Mouse (Mus musculus) liver, embryonic 14.5 days (tissue): ENCODE results near the gene Atg13. TPM values are rescaled to one million over a fixed set of nuclear protein-coding genes. Genes with fewer than 3 reads are reported as not detected.

Experiments
- ATAC-seq: fragments of 200-750 bp; cut with Nextera tagmentation; 2 replicates; pipeline ENCODE4 v1.8.0; 2017; ENCODE audit warnings: moderate number of reproducible peaks, mild to moderate bottlenecking, moderate library complexity; ENCODE audit not compliant: insufficient read depth
- DNase-seq, 3 experiments: peaks; one replicate each; pipeline ENCODE4 v3.0.0-alpha.2; 2012 to 2013; ENCODE audit warnings: low read depth in 3 of 3, low spot score in 3 of 3
- H3K27ac ChIP-seq: fragments of 300-500 bp; sonication (generic); 2 replicates; pipeline ENCODE4 v1.5.1; 2014; ENCODE audit warnings: moderate library complexity, mild to moderate bottlenecking, control low read depth, inconsistent platforms
- H3K27me3 ChIP-seq: fragments of 300-500 bp; sonication (generic); 2 replicates; pipeline ENCODE4 v1.6.1; 2014; ENCODE audit warnings: mild to moderate bottlenecking, low read length, moderate library complexity; ENCODE audit not compliant: control insufficient read depth, insufficient read depth
- H3K36me3 ChIP-seq: fragments of 300-500 bp; sonication (generic); replicated peaks from 2 replicates; pipeline ENCODE4 v1.6.1; 2014; ENCODE audit warnings: low read depth; ENCODE audit not compliant: control insufficient read depth, insufficient read depth
- H3K4me1 ChIP-seq, 2 experiments: fragments of 200-500 bp in 1 of 2; fragments of 300-500 bp in 1 of 2; sonication (generic) in 1 of 2; replicated peaks; 2 replicates each; pipeline ENCODE4 v1.6.1; 2012 to 2014; ENCODE audit warnings: antibody characterized with exemption in 1 of 2, inconsistent platforms in 1 of 2, low read length in 1 of 2; ENCODE audit not compliant: control insufficient read depth in 2 of 2, insufficient read depth in 2 of 2
- H3K4me2 ChIP-seq: fragments of 300-500 bp; sonication (generic); 2 replicates; pipeline ENCODE4 v1.6.1; 2014; ENCODE audit warnings: low read depth, mild to moderate bottlenecking, control low read depth, moderate library complexity
- H3K4me3 ChIP-seq, 2 experiments: fragments of 200-500 bp in 1 of 2; fragments of 300-500 bp in 1 of 2; sonication (generic) in 1 of 2; 2 replicates each; pipeline ENCODE4 v1.5.1; 2012 to 2014; ENCODE audit warnings: low read depth in 2 of 2, low read length in 2 of 2, mild to moderate bottlenecking in 2 of 2, control low read depth in 1 of 2, inconsistent platforms in 1 of 2, moderate library complexity in 1 of 2; ENCODE audit not compliant: insufficient read depth in 1 of 2
- H3K9ac ChIP-seq: fragments of 300-500 bp; sonication (generic); replicated peaks from 2 replicates; pipeline ENCODE4 v1.6.1; 2014; ENCODE audit warnings: mild to moderate bottlenecking, control low read depth, moderate library complexity
- H3K9me3 ChIP-seq: fragments of 300-500 bp; sonication (generic); 2 replicates; pipeline ENCODE4 v1.6.1; 2016; ENCODE audit warnings: low read length, mixed read lengths; ENCODE audit not compliant: control insufficient read depth
- CTCF ChIP-seq: IDR thresholded peaks from 2 replicates; pipeline ENCODE4 v1.5.1; 2016; ENCODE audit warnings: antibody characterized with exemption, low read depth, control low read depth
- EP300 ChIP-seq: IDR thresholded peaks from 2 replicates; pipeline ENCODE4 v1.6.1; 2016; ENCODE audit warnings: antibody characterized with exemption, low read depth
- WGBS: fragments of 180-500 bp; shearing (Covaris S2); extraction: QIAGEN DNeasy Blood & Tissue Kit; methylation state at CpG from one replicate; pipeline ENCODE4 v1.1.7; 2014; ENCODE audit not compliant: insufficient replicate concordance; 5-methylcytosine and 5-hydroxymethylcytosine counted together
- polyA plus RNA-seq, 2 experiments: library from polyadenylated mRNA; depleted of rRNA in 1 of 2; stranded (reverse) in 1 of 2; unstranded in 1 of 2; fragments of >200 nt; fragmentation: Nextera tagmentation in 1 of 2; extraction: Ambion mirVana in 1 of 2; gene quantifications; 2 replicates each; pipeline versions ENCODE4 v1.2.1 to v1.2.3; 2012 to 2014

The Atg13 gene
- polyA plus RNA-seq, 2 experiments: 7.5 to 11.3 TPM

DNA sequence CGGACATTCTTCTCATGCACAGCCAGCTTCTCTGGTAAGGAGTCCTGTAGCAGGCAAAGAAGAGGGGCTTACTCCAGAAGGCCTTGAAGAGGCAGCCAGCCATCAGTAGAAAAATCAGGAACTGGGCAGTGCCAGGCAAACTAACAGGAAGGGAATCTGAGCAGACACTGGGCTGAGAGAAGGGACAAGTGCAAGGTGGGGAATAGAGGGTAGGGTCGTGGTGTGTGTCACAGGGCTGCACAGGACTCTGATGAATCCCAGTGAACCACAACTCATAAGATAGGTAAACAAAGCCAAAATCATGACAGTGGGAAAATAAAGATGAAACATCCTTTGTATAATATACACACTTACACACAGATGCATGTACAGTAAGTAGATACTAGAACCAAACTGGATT, 34.0 kb downstream of the Atg13 start:
- Histone ChIP-seq H3K4me1 (no peaks in the 10 kb centered on the region), H3K9me3 (no peaks in the 10 kb centered on the region), H3K9ac (no peak overlapping the region), H3K4me2 (no peak overlapping the region), H3K27me3 (no peaks in the 10 kb centered on the region), H3K36me3 (peaks cover 18% of the 10 kb centered on the region), H3K27ac (no peak overlapping the region), H3K4me3 (no peak overlapping the region)
- 66% methylated on average over 2 of the region's 2 CpGs for WGBS
- no peak for TF ChIP-seq CTCF
- TF ChIP-seq EP300: no peak
- DNase-seq (no peak), ATAC-seq (no peak)

DNA sequence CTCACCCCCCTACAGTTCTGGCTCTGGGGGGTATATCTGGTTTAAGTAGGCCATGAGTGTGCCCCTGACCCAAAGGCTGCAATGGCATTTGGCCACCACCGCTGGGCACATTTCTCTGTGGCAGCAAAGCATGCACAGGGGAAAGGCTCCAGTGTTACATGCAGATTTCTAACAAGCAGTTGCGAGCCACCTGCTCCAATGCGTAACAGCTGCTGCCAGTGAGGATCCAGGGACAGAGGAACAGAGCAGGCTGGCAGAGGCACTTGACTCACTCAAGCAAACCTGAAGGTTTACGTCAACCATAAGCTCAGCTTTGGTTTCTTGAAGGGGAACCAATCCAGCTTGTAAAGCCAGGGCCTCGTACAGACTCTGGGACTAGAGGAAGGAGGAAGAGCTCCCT, 35.5 kb downstream of the Atg13 start:
- ATAC-seq (no peak), DNase-seq (no peak)
- no peaks in the 10 kb centered on the region for H3K27me3 ChIP-seq
- 84% methylated on average over 5 of the region's 5 CpGs for WGBS
- no peak overlapping the region for H3K9ac ChIP-seq
- H3K36me3 ChIP-seq: peaks cover 16% of the 10 kb centered on the region
- no peak overlapping the region for H3K4me3 ChIP-seq
- no peaks in the 10 kb centered on the region for H3K4me1 ChIP-seq
- no peak overlapping the region for H3K4me2 ChIP-seq
- TF ChIP-seq CTCF: no peak
- no peak for TF ChIP-seq EP300
- no peaks in the 10 kb centered on the region for H3K9me3 ChIP-seq
- H3K27ac ChIP-seq: no peak overlapping the region

DNA sequence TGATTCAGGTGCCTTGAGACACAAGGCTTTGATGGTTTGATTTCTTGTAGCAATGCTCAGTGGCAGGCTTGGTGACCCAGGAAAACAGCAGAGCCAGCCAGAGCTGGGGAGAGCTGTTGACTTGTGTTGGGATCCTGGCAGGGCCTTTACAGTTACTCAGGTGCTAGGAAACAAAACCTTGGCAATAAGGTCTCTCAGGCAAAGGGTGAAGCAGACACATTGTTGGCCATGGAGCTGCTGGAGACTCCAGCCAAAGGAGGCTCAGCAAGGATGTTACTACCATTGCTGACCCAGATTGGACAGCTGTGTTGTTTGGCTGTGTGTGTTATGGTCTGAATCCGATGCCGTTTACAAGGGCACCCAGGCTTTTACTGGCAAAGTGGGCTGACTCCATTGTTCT, 36.8 kb downstream of the Atg13 start:
- 82% methylated on average over 2 of the region's 2 CpGs for WGBS
- TF ChIP-seq CTCF (no peak), EP300 (no peak)

DNA sequence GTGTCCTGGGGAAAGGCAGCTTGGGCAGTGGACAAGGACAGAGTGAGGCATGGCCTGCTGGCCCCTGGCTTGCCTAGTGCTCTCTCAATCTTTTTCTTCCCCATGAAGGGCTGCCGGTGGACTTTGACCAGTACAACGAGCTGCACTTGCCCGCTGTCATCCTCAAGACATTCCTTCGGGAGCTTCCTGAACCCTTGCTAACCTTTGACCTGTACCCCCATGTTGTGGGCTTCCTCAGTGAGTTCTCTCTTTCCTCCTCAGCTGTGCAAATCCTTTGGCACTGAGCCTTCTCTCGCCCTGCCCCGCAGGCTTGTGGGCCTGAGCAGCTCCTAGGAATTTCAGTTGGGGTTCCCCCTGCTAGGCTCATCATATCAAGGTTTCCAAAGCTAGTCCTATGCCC, 40.3 kb downstream of the Atg13 start:
- H3K36me3 ChIP-seq: peaks cover 19% of the 10 kb centered on the region
- H3K4me2 ChIP-seq: no peak overlapping the region
- ATAC-seq: no peak
- no peaks in the 10 kb centered on the region for H3K27me3 ChIP-seq
- H3K27ac ChIP-seq: no peak overlapping the region
- no peak overlapping the region for H3K4me3 ChIP-seq
- no peaks in the 10 kb centered on the region for H3K9me3 ChIP-seq
- TF ChIP-seq CTCF: no peak
- TF ChIP-seq EP300: no peak
- H3K9ac ChIP-seq: no peak overlapping the region
- WGBS: 74% methylated on average over 6 of the region's 6 CpGs
- no peak for DNase-seq
- H3K4me1 ChIP-seq: no peaks in the 10 kb centered on the region

More for the DNA sequence above, 36.8 kb downstream of the Atg13 start:
- Histone ChIP-seq H3K9ac (no peak overlapping the region), H3K27me3 (no peaks in the 10 kb centered on the region), H3K36me3 (peaks cover 24% of the 10 kb centered on the region), H3K27ac (no peak overlapping the region), H3K4me3 (no peak overlapping the region), H3K4me2 (no peak overlapping the region), H3K9me3 (no peaks in the 10 kb centered on the region), H3K4me1 (no peaks in the 10 kb centered on the region)
- ATAC-seq: no peak
- no peak for DNase-seq

DNA sequence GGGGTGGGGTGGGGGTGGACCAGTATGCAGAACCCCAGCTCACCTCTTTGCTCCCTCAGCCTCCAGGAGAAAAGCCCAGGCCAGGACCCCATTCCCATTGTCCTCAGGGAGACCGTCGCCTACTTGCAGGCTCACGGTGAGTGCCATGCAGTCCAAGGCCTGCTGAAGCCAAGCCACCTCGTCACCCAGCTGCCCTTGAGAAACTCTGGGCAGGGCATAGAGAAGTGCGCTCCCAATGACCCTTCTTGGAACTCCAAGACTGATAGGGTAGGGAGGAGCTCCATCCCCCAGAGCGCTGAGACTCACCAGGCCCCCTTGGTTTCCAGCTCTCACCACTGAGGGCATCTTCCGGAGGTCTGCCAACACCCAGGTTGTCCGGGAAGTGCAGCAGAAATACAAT, 41.0 kb downstream of the Atg13 start:
- H3K36me3 ChIP-seq: peaks cover 17% of the 10 kb centered on the region
- no peak overlapping the region for H3K27ac ChIP-seq
- WGBS: 86% methylated on average over 8 of the region's 8 CpGs
- no peaks in the 10 kb centered on the region for H3K27me3 ChIP-seq
- DNase-seq: no peak
- no peaks in the 10 kb centered on the region for H3K4me1 ChIP-seq
- H3K4me2 ChIP-seq: no peak overlapping the region
- ATAC-seq: no peak
- TF ChIP-seq EP300 (no peak), CTCF (no peak)
- H3K4me3 ChIP-seq: no peak overlapping the region
- no peaks in the 10 kb centered on the region for H3K9me3 ChIP-seq
- H3K9ac ChIP-seq: no peak overlapping the region

DNA sequence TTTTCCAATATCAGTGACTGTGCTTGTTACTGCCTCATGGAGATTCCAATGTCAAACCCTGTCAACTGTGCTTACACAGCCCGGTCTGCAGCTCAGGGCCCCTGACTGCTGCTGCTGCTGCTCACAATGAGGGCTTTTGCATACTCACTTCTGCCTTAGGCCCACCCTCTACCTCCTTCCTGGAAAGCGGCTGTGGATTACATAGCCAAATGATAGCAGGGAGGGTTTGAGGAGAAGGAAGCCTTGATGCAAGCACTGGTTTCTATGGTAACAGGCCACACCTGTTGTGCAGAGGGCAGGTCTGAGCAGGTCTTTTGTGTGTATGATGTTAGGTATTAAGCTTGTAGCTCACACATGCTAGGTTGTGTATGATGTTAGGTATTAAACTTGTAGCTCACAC, 42.6 kb downstream of the Atg13 start:
- TF ChIP-seq CTCF: no peak
- Histone ChIP-seq H3K4me2 (no peak overlapping the region), H3K9me3 (no peaks in the 10 kb centered on the region), H3K27me3 (no peaks in the 10 kb centered on the region), H3K4me1 (no peaks in the 10 kb centered on the region), H3K9ac (no peak overlapping the region), H3K27ac (no peak overlapping the region), H3K4me3 (no peak overlapping the region), H3K36me3 (peaks cover 18% of the 10 kb centered on the region)
- WGBS: 65% methylated on average over 2 of the region's 2 CpGs
- ATAC-seq (no peak), DNase-seq (no peak)
